Mouse (Mus musculus): ENCODE measurements around the gene Mgat3. TPM values are rescaled to one million over a fixed set of nuclear protein-coding genes. Genes with fewer than 3 reads are reported as not detected.

Mgat3 gene
- polyA plus RNA-seq, 1 experiment from 2014 or later: 12.1 TPM

DNA sequence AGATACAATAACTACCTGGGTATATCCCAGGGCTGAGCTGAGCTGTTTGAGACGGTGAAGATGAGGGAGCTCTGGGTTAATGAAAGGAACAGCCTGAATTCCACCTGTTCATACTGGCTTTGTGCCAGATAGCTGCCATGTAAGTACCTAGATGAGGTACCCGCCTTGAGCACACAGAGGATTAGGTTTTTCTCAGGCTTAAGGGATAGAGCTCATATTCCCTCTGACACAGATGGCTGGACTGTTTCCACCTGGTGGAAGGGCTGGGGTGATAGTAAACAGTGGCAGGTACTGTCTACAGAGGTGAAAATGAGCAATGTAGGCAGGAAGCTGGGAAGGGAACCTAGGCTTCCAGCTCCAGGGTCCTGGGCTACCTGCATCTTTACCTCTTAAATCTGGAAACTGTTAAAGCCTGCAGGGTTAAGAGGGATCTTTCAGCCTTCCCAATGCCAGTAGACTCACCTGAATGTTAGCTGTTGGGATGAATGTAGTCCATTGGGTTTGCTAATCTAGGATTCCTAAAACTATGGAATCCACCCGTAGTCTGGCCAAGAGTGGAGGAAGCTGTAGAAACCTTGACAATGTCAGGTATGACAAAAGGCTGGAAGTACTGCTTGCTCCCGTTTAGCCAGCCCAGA, 84.2 kb downstream of the Mgat3 start:
- Histone ChIP-seq H3K27ac (peak overlapping the region; percentile 99), H3K9ac (peak overlapping the region; percentile 96; the same call in 1 of the 2 replicates), H3K27me3 (replicated peaks) (no peaks in the 10 kb centered on the region), H3K4me1 (replicated peaks) (peaks cover 45% of the 10 kb centered on the region), H3K4me3 (replicated peaks) (no peak overlapping the region), H3K9me3 (no peaks in the 10 kb centered on the region), H3K4me2 (replicated peaks) (peak overlapping the region; percentile 81), H3K36me3 (peaks cover 21% of the 10 kb centered on the region)
- ATAC-seq: no peak
- 24% methylated on average over 4 of the region's 4 CpGs for WGBS

- peaks cover 50% of the 10 kb centered on the region for H3K4me1 ChIP-seq (replicated peaks)
- H3K4me2 ChIP-seq (replicated peaks): 0 out of 2 replicates have a peak overlapping the region, but pooled peaks have one; percentile 9
- peaks cover 21% of the 10 kb centered on the region for H3K36me3 ChIP-seq
- WGBS: 53% methylated on average over 11 of the region's 11 CpGs
- peak overlapping the region; percentile 99 for H3K27ac ChIP-seq
- no peak overlapping the region for H3K4me3 ChIP-seq (replicated peaks)
- H3K27me3 ChIP-seq (replicated peaks): no peaks in the 10 kb centered on the region
- no peak for ATAC-seq
- no peak overlapping the region for H3K9ac ChIP-seq
- H3K9me3 ChIP-seq: no peaks in the 10 kb centered on the region
Observed at GRCm38 (mm10) chr15:80258240-80259170, 85.0 kb downstream of the Mgat3 start.

DNA sequence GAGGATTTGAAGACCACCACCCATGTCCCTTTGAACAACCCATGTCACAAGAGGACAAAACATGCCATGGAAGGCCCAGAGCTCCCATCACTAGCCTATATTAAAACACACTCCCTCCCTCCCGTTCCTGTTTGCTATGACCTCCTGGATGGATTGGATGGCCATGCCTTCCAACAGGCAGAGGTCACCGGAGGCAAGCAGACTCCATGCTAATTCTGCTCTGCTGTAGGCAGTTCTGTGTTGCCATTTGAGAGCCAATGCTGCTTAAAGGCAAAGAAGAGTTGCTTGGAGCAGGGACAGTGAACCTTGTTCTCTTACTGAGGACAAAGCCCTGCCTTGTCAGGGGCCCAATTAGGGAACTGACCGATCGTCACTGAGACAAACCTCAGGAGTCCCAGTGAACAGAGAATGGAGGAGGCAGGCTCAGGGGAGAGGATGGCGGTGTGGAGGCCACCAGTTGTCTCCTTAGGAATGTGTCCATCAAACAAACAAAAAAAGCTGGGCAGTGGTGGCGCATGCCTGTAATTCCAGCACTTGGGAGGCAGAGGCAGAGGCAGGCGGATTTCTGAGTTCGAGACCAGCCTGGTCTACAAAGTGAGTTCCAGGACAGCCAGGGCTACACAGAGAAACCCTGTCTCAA, 86.0 kb downstream of the Mgat3 start:
- Histone ChIP-seq H3K9ac (no peak overlapping the region), H3K9me3 (no peaks in the 10 kb centered on the region), H3K27ac (peak overlapping the region; percentile 45), H3K4me1 (replicated peaks) (peaks cover 45% of the 10 kb centered on the region), H3K4me2 (replicated peaks) (no peak overlapping the region), H3K36me3 (peaks cover 21% of the 10 kb centered on the region), H3K27me3 (replicated peaks) (no peaks in the 10 kb centered on the region), H3K4me3 (replicated peaks) (no peak overlapping the region)
- no peak for ATAC-seq
- 73% methylated on average over 8 of the region's 8 CpGs for WGBS

GRCm38 (mm10) chr15:80260677-80261076, 87.2 kb downstream of the Mgat3 start:
- Histone ChIP-seq H3K4me2 (replicated peaks) (no peak overlapping the region), H3K27ac (no peak overlapping the region), H3K36me3 (peaks cover 21% of the 10 kb centered on the region), H3K27me3 (replicated peaks) (no peaks in the 10 kb centered on the region), H3K9ac (no peak overlapping the region), H3K4me1 (replicated peaks) (peaks cover 45% of the 10 kb centered on the region), H3K9me3 (no peaks in the 10 kb centered on the region), H3K4me3 (replicated peaks) (no peak overlapping the region)
- 14% methylated on average over 3 of the region's 3 CpGs for WGBS
- no peak for ATAC-seq

GRCm38 (mm10) chr15:80261100-80261499, 87.6 kb downstream of the Mgat3 start:
- Histone ChIP-seq H3K27me3 (replicated peaks) (no peaks in the 10 kb centered on the region), H3K4me1 (replicated peaks) (peaks cover 45% of the 10 kb centered on the region), H3K4me3 (replicated peaks) (no peak overlapping the region), H3K9ac (no peak overlapping the region), H3K4me2 (replicated peaks) (no peak overlapping the region), H3K36me3 (peaks cover 21% of the 10 kb centered on the region), H3K9me3 (no peaks in the 10 kb centered on the region), H3K27ac (no peak overlapping the region)
- ATAC-seq: no peak
- WGBS: 79% methylated on average over 7 of the region's 7 CpGs

- peak within 1 kb of the TSS; percentile 58 for H3K4me2 ChIP-seq (replicated peaks)
- H3K27me3 ChIP-seq (replicated peaks): no peaks in the 10 kb centered on the region
- H3K9ac ChIP-seq: peak within 1 kb of the TSS; percentile 78
- H3K4me1 ChIP-seq (replicated peaks): peaks cover 20% of the 10 kb centered on the region
- ATAC-seq: peak; percentile 95
- H3K27ac ChIP-seq: peak within 1 kb of the TSS; percentile 29
- no peaks in the 10 kb centered on the region for H3K9me3 ChIP-seq
- peak within 1 kb of the TSS; percentile 71 for H3K4me3 ChIP-seq (replicated peaks)
- H3K36me3 ChIP-seq: peaks cover 4% of the 10 kb centered on the region; the same call in 1 of the 2 replicates
- WGBS: under 1% methylated on average over 66 of the region's 66 CpGs
Observed at GRCm38 (mm10) chr15:80263610-80264575, 90.4 kb downstream of the Mgat3 start, which contains the start of gene Rps19bp1. Gene Rps19bp1, minus strand, starts transcription at chr15:80264315.

Other genes starting within 250 kb of the Mgat3 start
- gene Cbx7, start 202.6 kb upstream of the Mgat3 start, polyA plus RNA-seq (2015; fragmentation: Nextera tagmentation; extraction: Ambion mirVana): 3.9 and 4.6 TPM in 2 replicates
- 7.2 and 8.3 TPM in 2 replicates for gene Pdgfb, start 158.7 kb upstream of the Mgat3 start, polyA plus RNA-seq (2015; fragmentation: Nextera tagmentation; extraction: Ambion mirVana)
- gene Syngr1, start 82.4 kb upstream of the Mgat3 start, polyA plus RNA-seq (2015; fragmentation: Nextera tagmentation; extraction: Ambion mirVana): 18.2 and 18.7 TPM in 2 replicates
- gene Rpl3, start 81.9 kb upstream of the Mgat3 start, polyA plus RNA-seq (2015; fragmentation: Nextera tagmentation; extraction: Ambion mirVana): 1,109 and 1,134 TPM in 2 replicates
- gene Tab1, start 40.6 kb upstream of the Mgat3 start, polyA plus RNA-seq (2015; fragmentation: Nextera tagmentation; extraction: Ambion mirVana): 28.5 and 29.0 TPM in 2 replicates
- 29.7 and 33.1 TPM in 2 replicates for gene Mief1, start 60.3 kb downstream of the Mgat3 start, polyA plus RNA-seq (2015; fragmentation: Nextera tagmentation; extraction: Ambion mirVana)
- not detected in 2 replicates for gene AC140267.1, start 62.1 kb downstream of the Mgat3 start, polyA plus RNA-seq (2015; fragmentation: Nextera tagmentation; extraction: Ambion mirVana)
- gene Atf4, start 81.5 kb downstream of the Mgat3 start, polyA plus RNA-seq (2015; fragmentation: Nextera tagmentation; extraction: Ambion mirVana): 138 and 143 TPM in 2 replicates
- 55.4 and 56.0 TPM in 2 replicates for gene Rps19bp1, start 90.6 kb downstream of the Mgat3 start, polyA plus RNA-seq (2015; fragmentation: Nextera tagmentation; extraction: Ambion mirVana)
- not detected in 2 replicates for gene Cacna1i, start 113.5 kb downstream of the Mgat3 start, polyA plus RNA-seq (2015; fragmentation: Nextera tagmentation; extraction: Ambion mirVana)

All from intestine, embryonic 15.5 days (tissue).